Mouse (Mus musculus) left cerebral cortex, adult 8-10 months (tissue): ENCODE results near the gene Rpl10. TPM values are rescaled to one million over a fixed set of nuclear protein-coding genes. Genes with fewer than 3 reads are reported as not detected.
A peak's percentile ranks its signal among the peaks of the same experiment; 100 is the strongest.

Source experiments
- DNase-seq, 2 experiments: peaks; one replicate each; pipeline ENCODE4 v3.0.0; 2022; ENCODE audit warnings: low spot score in 2 of 2
- total RNA-seq, 4 experiments: library from RNA; stranded (reverse); gene quantifications; 2 replicates each; pipeline ENCODE4 v1.2.4; 2022

Rpl10 gene
- 100 to 1,000 TPM; 134 to 270 (median 185) TPM for total RNA-seq

GRCm38 (mm10) chrX:74270062-74270901 lies at the start of gene Rpl10:
Rpl10 (plus strand) TSS chrX:74270812.
- DNase-seq, result peak; percentile 68 to 95

- no peak for DNase-seq
These were observed 40.6 kb upstream of the Rpl10 start for GRCm38 (mm10) chrX:74230038-74230437.

- no peak for DNase-seq
These were observed 37.4 kb upstream of the Rpl10 start for GRCm38 (mm10) chrX:74233196-74233595.

GRCm38 (mm10) chrX:74240332-74240731 lies 30.3 kb upstream of the Rpl10 start:
- DNase-seq, result no peak

- DNase-seq, result no peak
These were observed 27.2 kb upstream of the Rpl10 start for GRCm38 (mm10) chrX:74243396-74243795.

- DNase-seq, result no peak
These were observed 26.8 kb upstream of the Rpl10 start for GRCm38 (mm10) chrX:74243807-74244206.

- DNase-seq, result no peak
These were observed 26.0 kb upstream of the Rpl10 start for GRCm38 (mm10) chrX:74244614-74245083.

GRCm38 (mm10) chrX:74245107-74245506 lies 25.5 kb upstream of the Rpl10 start:
- DNase-seq, result no peak

GRCm38 (mm10) chrX:74245687-74246086 lies 24.9 kb upstream of the Rpl10 start:
- peak; percentile 23 to 67 for DNase-seq

- peak; percentile 75 to 87 for DNase-seq
These were observed 24.4 kb upstream of the Rpl10 start for GRCm38 (mm10) chrX:74246213-74246681.

GRCm38 (mm10) chrX:74246693-74247092 lies 23.9 kb upstream of the Rpl10 start:
- no peak for DNase-seq

- DNase-seq, result no peak
These were observed 22.0 kb upstream of the Rpl10 start for GRCm38 (mm10) chrX:74248651-74249050.

GRCm38 (mm10) chrX:74249615-74250014 lies 21.0 kb upstream of the Rpl10 start, which contains the start of gene Flna:
Flna (minus strand) TSS chrX:74249820.
- peak; percentile 36 to 54 for DNase-seq

- peak; percentile 66 to 92 for DNase-seq
These were observed 16.3 kb upstream of the Rpl10 start, which contains the start of gene Emd for GRCm38 (mm10) chrX:74254153-74254887. Emd (plus strand) TSS chrX:74254687.

GRCm38 (mm10) chrX:74254888-74255565 lies 15.6 kb upstream of the Rpl10 start:
- DNase-seq, result no peak

GRCm38 (mm10) chrX:74257746-74258145 lies 12.9 kb upstream of the Rpl10 start:
- no peak for DNase-seq

- DNase-seq, result no peak
These were observed 913 bp upstream of the Rpl10 start for GRCm38 (mm10) chrX:74269736-74270061.

GRCm38 (mm10) chrX:74270902-74271551 lies 415 bp downstream of the Rpl10 start:
- DNase-seq, result peak in 1 of 2 experiments; percentile 12

- no peak for DNase-seq
These were observed 3.1 kb downstream of the Rpl10 start for GRCm38 (mm10) chrX:74273422-74274322.

- DNase-seq, result no peak
These were observed 7.3 kb downstream of the Rpl10 start for GRCm38 (mm10) chrX:74277916-74278315.
